Mouse (Mus musculus): ENCODE results near the gene Rad51c. TPM values are rescaled to one million over a fixed set of nuclear protein-coding genes. Genes with fewer than 3 reads are reported as not detected.
A peak's percentile ranks its signal among the peaks of the same experiment; 100 is the strongest.

The Rad51c gene
- polyA plus RNA-seq, 1 experiment, result 0.56 TPM

DNA sequence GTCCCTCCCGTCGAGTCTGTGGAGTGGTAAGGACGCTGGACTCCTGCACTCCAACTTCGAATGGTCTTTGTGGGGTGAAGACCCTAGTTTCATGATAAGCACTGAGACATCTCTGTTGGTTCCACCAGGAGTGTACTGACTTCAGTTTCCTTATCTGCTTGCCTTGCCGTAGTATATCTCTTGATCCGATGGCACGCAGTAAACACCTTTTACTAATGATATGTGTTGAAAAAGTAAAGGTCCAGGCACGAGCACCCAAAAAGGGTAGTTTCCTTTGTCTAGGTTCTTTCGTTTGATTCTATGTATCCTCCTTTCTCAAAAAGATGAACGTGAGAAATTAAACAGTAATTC lies 45.5 kb downstream of the Rad51c start:
- Histone ChIP-seq H3K27me3 (ENCODE audit: control insufficient read depth, insufficient read depth, low read length) (peaks cover 7% of the 10 kb centered on the region), H3K27ac (ENCODE audit: insufficient read depth, low read length) (no peak overlapping the region), H3K36me3 (ENCODE audit: control insufficient read depth, insufficient read depth, low read length) (no peaks in the 10 kb centered on the region; the same call in 1 of the 2 replicates), H3K4me1 (ENCODE audit: control insufficient read depth, insufficient read depth, insufficient read length) (peaks cover 5% of the 10 kb centered on the region; the same call in 1 of the 2 replicates), H3K4me3 (ENCODE audit: extremely low read depth, insufficient read depth, insufficient read length) (peak overlapping the region; percentile 87)
- TF ChIP-seq POLR2A (IDR thresholded peaks at IDR 0.05; ENCODE audit: low read depth, low read length), result no peak
- TF ChIP-seq CTCF (IDR thresholded peaks at IDR 0.05; ENCODE audit: extremely low read depth, insufficient read depth, insufficient read length, insufficient replicate concordance), result no peak
- no peak for DNase-seq (ENCODE audit: low read depth in 1 of 2, low spot score in 2 of 2)
- 12% methylated on average over 10 of the region's 10 CpGs for WGBS

- WGBS, result under 1% methylated on average over 96 of the region's 104 CpGs
- peak; percentile 11 to 65 for DNase-seq (ENCODE audit: low read depth in 1 of 2, low spot score in 2 of 2)
- peaks cover 7% of the 10 kb centered on the region for H3K27me3 ChIP-seq (ENCODE audit: control insufficient read depth, insufficient read depth, low read length)
- peaks cover 5% of the 10 kb centered on the region; the same call in 1 of the 2 replicates for H3K4me1 ChIP-seq (ENCODE audit: control insufficient read depth, insufficient read depth, insufficient read length)
- peak within 1 kb of the TSS; percentile 87 for H3K4me3 ChIP-seq (ENCODE audit: extremely low read depth, insufficient read depth, insufficient read length)
- H3K36me3 ChIP-seq (ENCODE audit: control insufficient read depth, insufficient read depth, low read length), result no peaks in the 10 kb centered on the region; the same call in 1 of the 2 replicates
- no peak for TF ChIP-seq CTCF (IDR thresholded peaks at IDR 0.05; ENCODE audit: extremely low read depth, insufficient read depth, insufficient read length, insufficient replicate concordance)
- no peak within 1 kb of the TSS for H3K27ac ChIP-seq (ENCODE audit: insufficient read depth, low read length)
Observed at GRCm38 (mm10) chr11:87358331-87359261, 46.2 kb downstream of the Rad51c start, which contains the start of gene Ppm1e. Gene Ppm1e (minus strand): TSS chr11:87359023.

GRCm38 (mm10) chr11:87357317-87358300 lies 47.1 kb downstream of the Rad51c start:
- 2% methylated on average over 31 of the region's 31 CpGs for WGBS
- Histone ChIP-seq H3K27me3 (ENCODE audit: control insufficient read depth, insufficient read depth, low read length) (peaks cover 7% of the 10 kb centered on the region), H3K36me3 (ENCODE audit: control insufficient read depth, insufficient read depth, low read length) (no peaks in the 10 kb centered on the region), H3K4me3 (ENCODE audit: extremely low read depth, insufficient read depth, insufficient read length) (peak overlapping the region; percentile 87), H3K4me1 (ENCODE audit: control insufficient read depth, insufficient read depth, insufficient read length) (peaks cover 5% of the 10 kb centered on the region; the same call in 1 of the 2 replicates), H3K27ac (ENCODE audit: insufficient read depth, low read length) (peak overlapping the region; percentile 9; the same call in 1 of the 2 replicates)
- peak in 1 of 2 experiments; percentile 4 for DNase-seq (ENCODE audit: low read depth in 1 of 2, low spot score in 2 of 2)
- TF ChIP-seq POLR2A (IDR thresholded peaks at IDR 0.05; ENCODE audit: low read depth, low read length) (no peak), CTCF (IDR thresholded peaks at IDR 0.05; ENCODE audit: extremely low read depth, insufficient read depth, insufficient read length, insufficient replicate concordance) (no peak)

- Histone ChIP-seq H3K36me3 (ENCODE audit: control insufficient read depth, insufficient read depth, low read length) (no peaks in the 10 kb centered on the region), H3K4me3 (ENCODE audit: extremely low read depth, insufficient read depth, insufficient read length) (no peak overlapping the region), H3K27me3 (ENCODE audit: control insufficient read depth, insufficient read depth, low read length) (peaks cover 7% of the 10 kb centered on the region), H3K27ac (ENCODE audit: insufficient read depth, low read length) (no peak overlapping the region), H3K4me1 (ENCODE audit: control insufficient read depth, insufficient read depth, insufficient read length) (peaks cover 5% of the 10 kb centered on the region; the same call in 1 of the 2 replicates)
- TF ChIP-seq POLR2A (IDR thresholded peaks at IDR 0.05; ENCODE audit: low read depth, low read length), result no peak
- TF ChIP-seq CTCF (IDR thresholded peaks at IDR 0.05; ENCODE audit: extremely low read depth, insufficient read depth, insufficient read length, insufficient replicate concordance), result no peak
- WGBS, result 89% methylated on average over 1 of the region's 1 CpGs
- no peak for DNase-seq (ENCODE audit: low read depth in 1 of 2, low spot score in 2 of 2)
Observed at GRCm38 (mm10) chr11:87354861-87355260, 49.9 kb downstream of the Rad51c start.

- TF ChIP-seq CTCF (IDR thresholded peaks at IDR 0.05; ENCODE audit: extremely low read depth, insufficient read depth, insufficient read length, insufficient replicate concordance) (no peak), POLR2A (IDR thresholded peaks at IDR 0.05; ENCODE audit: low read depth, low read length) (no peak)
- Histone ChIP-seq H3K4me3 (ENCODE audit: extremely low read depth, insufficient read depth, insufficient read length) (no peak overlapping the region), H3K36me3 (ENCODE audit: control insufficient read depth, insufficient read depth, low read length) (no peaks in the 10 kb centered on the region), H3K27ac (ENCODE audit: insufficient read depth, low read length) (no peak overlapping the region), H3K4me1 (ENCODE audit: control insufficient read depth, insufficient read depth, insufficient read length) (no peaks in the 10 kb centered on the region; the same call in 1 of the 2 replicates), H3K27me3 (ENCODE audit: control insufficient read depth, insufficient read depth, low read length) (peaks cover 4% of the 10 kb centered on the region)
- no peak for DNase-seq (ENCODE audit: low read depth in 1 of 2, low spot score in 2 of 2)
- WGBS, result 90% methylated on average over 7 of the region's 7 CpGs
Observed at GRCm38 (mm10) chr11:87353646-87354170, 51.0 kb downstream of the Rad51c start.

Other genes with a start within 250 kb of the Rad51c start
- gene Ppm1e, start 45.9 kb downstream of the Rad51c start, polyA plus RNA-seq (2012; rRNA removed), result 0.86 and 1.4 TPM in 2 replicates
- 0.16 TPM in 2 replicates for gene Tex14, start 111 bp upstream of the Rad51c start, polyA plus RNA-seq (2012; rRNA removed)
- not detected in 2 replicates for gene Gm11492, start 161.7 kb upstream of the Rad51c start, polyA plus RNA-seq (2012; rRNA removed)
- 25.1 and 25.7 TPM in 2 replicates for gene Sept4, start 163.9 kb upstream of the Rad51c start, polyA plus RNA-seq (2012; rRNA removed)
- 23.8 and 28.1 TPM in 2 replicates for gene Mtmr4, start 187.2 kb upstream of the Rad51c start, polyA plus RNA-seq (2012; rRNA removed)
- gene Hsf5, start 212.2 kb upstream of the Rad51c start, polyA plus RNA-seq (2012; rRNA removed), result 0.01 TPM in 1 of 2 replicates, not detected in the other